Mouse (Mus musculus) forebrain, postnatal 0 days (tissue): ENCODE results near the gene Mesp2. TPM values are rescaled to one million over a fixed set of nuclear protein-coding genes. Genes with fewer than 3 reads are reported as not detected.
A peak's percentile ranks its signal among the peaks of the same experiment; 100 is the strongest.
"Not testable (repeated sequence)": the region's sequence is repeated elsewhere in the genome, so short reads cannot be mapped to it uniquely, and the experiment has no call there.

Source experiments
- ATAC-seq: fragments of 200-750 bp; cut with Nextera tagmentation; 2 replicates; pipeline ENCODE4 v1.8.0; 2017; ENCODE audit warnings: mild to moderate bottlenecking, moderate library complexity
- DNase-seq: peaks from one replicate; pipeline ENCODE4 v3.0.0-alpha.2; 2015
- H3K27ac ChIP-seq: fragments of 300-500 bp; sonication (generic); 2 replicates; pipeline ENCODE4 v1.5.1; 2014; ENCODE audit warnings: low read depth, mild to moderate bottlenecking, antibody characterized with exemption, low read length, moderate library complexity, mixed read lengths
- H3K27me3 ChIP-seq: fragments of 300-500 bp; sonication (generic); 2 replicates; pipeline ENCODE4 v1.6.1; 2014; ENCODE audit warnings: mild to moderate bottlenecking, low read length, mixed read lengths; ENCODE audit not compliant: insufficient read depth
- H3K36me3 ChIP-seq: fragments of 300-500 bp; sonication (generic); 2 replicates; pipeline ENCODE4 v1.6.1; 2014; ENCODE audit warnings: mild to moderate bottlenecking, moderate library complexity; ENCODE audit not compliant: insufficient read depth
- H3K4me1 ChIP-seq: fragments of 300-500 bp; sonication (generic); 2 replicates; pipeline ENCODE4 v1.6.1; 2014; ENCODE audit warnings: antibody characterized with exemption; ENCODE audit not compliant: insufficient read depth
- H3K4me2 ChIP-seq: fragments of 300-500 bp; sonication (generic); 2 replicates; pipeline ENCODE4 v1.6.1; 2014; ENCODE audit warnings: low read depth, mild to moderate bottlenecking, moderate library complexity
- H3K4me3 ChIP-seq: fragments of 300-500 bp; sonication (generic); 2 replicates; pipeline ENCODE4 v1.5.1; 2014; ENCODE audit warnings: low read depth, low read length, mixed read lengths
- H3K9ac ChIP-seq: fragments of 300-500 bp; sonication (generic); 2 replicates; pipeline ENCODE4 v1.6.1; 2014; ENCODE audit warnings: mild to moderate bottlenecking
- H3K9me3 ChIP-seq: fragments of 300-500 bp; sonication (generic); 2 replicates; pipeline ENCODE4 v1.6.1; 2016; ENCODE audit warnings: low read length
- CTCF ChIP-seq: sonication (generic); IDR thresholded peaks from 2 replicates; pipeline ENCODE4 v1.5.1; 2016; ENCODE audit warnings: antibody characterized with exemption, control low read depth, low read depth
- WGBS: fragments of 180-500 bp; shearing (Covaris S2); extraction: QIAGEN DNeasy Blood & Tissue Kit; methylation state at CpG from one replicate; pipeline ENCODE4 v1.1.7; 2014; 5-methylcytosine and 5-hydroxymethylcytosine counted together
- polyA plus RNA-seq: library from polyadenylated mRNA; unstranded; fragments of >200 nt; fragmentation: Nextera tagmentation; extraction: Ambion mirVana; gene quantifications from 2 replicates; pipeline ENCODE4 v1.2.1, GENCODE M21; 2015
- total RNA-seq: library from RNA; depleted of rRNA; stranded (reverse); fragments of >200 nt; gene quantifications from 2 replicates; pipeline ENCODE4 v1.2.3, GENCODE M21; 2014

Gene Mesp2
- total and polyA plus RNA-seq, 2 experiments from 2014 or later, result 1.00 to 2.1 TPM

DNA sequence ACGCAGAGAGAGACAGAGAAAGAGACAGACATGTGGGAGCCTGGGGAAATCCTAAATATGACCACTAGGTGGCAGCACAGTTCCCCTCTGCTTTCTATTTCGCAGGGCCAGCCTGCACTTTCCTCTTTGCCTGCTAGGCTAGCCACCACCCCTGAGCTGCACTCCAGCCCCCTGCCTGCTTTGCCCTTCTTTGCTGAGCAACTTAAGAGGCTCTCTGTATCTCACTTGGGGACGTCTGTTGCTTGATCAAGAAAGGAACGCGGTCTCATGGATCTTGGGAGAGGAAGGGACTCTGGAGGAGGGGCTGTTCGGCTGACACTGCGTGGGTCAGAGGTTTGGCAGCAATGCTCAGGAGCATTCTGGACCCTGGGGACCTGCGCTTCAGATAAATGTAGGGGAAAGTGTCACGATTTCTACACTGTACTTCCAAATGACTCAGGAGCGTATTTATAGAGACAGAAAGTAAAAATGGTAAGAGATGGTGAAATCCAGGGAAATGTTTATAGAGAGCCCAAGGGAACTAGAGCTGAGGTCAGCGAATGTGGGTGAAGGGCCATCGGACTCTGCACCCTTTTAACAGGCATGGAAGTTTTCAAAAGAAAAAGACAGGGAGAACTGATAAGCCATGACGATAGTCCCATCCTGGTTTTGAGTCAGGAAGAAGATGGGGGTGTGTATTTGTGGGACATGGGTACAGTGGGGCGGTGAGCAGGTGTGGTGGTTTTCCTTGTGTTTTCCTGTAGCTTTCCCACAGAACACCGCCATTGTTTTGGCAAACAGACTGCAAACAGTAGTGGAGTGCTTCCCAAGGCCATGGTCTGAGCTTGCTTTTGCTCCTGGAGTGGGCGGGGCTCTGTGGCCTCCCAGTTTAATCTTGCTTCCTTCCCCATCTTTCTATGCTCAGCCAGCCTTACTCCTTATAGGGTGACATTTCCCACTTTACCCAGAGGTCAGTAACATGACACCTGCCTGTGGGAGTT lies 29.6 kb upstream of the Mesp2 start:
- peak; percentile 84 for DNase-seq
- no peak overlapping the region for H3K4me3 ChIP-seq
- 0 out of 2 replicates have a peak overlapping the region, but pooled peaks have one; percentile 31 for H3K9ac ChIP-seq
- H3K4me2 ChIP-seq, result peak overlapping the region; percentile 38
- H3K36me3 ChIP-seq, result no peaks in the 10 kb centered on the region
- no peaks in the 10 kb centered on the region for H3K27me3 ChIP-seq
- peak; percentile 83 for ATAC-seq
- H3K27ac ChIP-seq, result no peak overlapping the region
- no peaks in the 10 kb centered on the region for H3K9me3 ChIP-seq
- WGBS, result 36% methylated on average over 16 of the region's 16 CpGs
- TF ChIP-seq CTCF, result peak; percentile 91
- no peaks in the 10 kb centered on the region for H3K4me1 ChIP-seq

DNA sequence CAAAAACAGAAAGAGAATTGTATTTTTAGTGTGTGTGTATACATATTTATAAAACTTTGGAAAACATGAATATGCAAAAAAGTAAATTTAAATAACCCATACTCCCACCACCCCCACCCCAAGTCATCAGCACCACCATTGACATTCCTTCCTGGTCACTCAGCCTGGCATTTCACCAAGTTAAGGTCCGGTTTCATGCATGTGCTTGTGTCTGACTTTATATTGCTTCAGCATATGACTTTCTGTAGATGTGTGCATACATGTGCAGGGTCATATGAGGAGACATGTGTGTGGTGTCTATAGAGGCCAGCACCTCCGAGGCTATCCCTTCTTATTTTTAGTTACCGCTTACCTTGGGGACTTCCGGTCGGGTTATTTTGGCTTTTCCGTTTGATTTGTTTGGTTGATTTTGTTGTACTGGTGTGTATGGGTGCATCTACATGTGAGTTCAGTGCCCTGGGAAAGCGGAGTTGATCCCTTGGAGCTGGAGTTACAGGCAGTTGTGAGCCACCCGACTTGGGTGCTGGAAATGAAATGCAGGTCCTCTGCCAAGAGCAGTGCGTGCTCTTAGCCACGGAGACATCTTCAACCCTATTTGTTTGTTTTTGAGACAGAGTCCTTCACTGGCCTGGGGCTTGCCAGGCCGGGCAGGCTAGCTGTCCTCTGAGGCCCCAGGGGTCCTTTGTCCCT lies 28.6 kb upstream of the Mesp2 start:
- Histone ChIP-seq H3K4me1 (no peaks in the 10 kb centered on the region), H3K9me3 (no peaks in the 10 kb centered on the region), H3K4me2 (no peak overlapping the region), H3K9ac (no peak overlapping the region), H3K36me3 (no peaks in the 10 kb centered on the region), H3K27me3 (no peaks in the 10 kb centered on the region), H3K27ac (no peak overlapping the region), H3K4me3 (no peak overlapping the region)
- 78% methylated on average over 11 of the region's 11 CpGs for WGBS
- no peak for DNase-seq
- no peak for TF ChIP-seq CTCF
- ATAC-seq, result no peak

DNA sequence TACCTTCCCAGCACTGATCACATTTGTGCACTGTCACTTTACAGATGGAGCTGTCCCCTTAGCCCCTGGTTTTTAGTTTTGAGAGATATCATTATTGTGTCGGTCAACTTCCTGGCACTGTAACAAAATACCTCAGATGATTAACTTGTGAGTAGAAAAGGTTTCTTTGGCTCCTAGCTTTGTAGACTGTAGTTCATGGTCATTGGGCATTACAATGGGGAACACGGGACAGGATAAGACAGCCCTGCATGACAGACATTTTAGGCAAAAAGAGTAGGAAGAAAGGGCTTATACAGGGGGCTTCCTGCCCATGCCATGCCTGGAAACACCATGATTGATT lies 28.0 kb upstream of the Mesp2 start:
- WGBS, result 84% methylated on average over 2 of the region's 2 CpGs
- DNase-seq (no peak), ATAC-seq (no peak)
- Histone ChIP-seq H3K4me2 (no peak overlapping the region), H3K27me3 (no peaks in the 10 kb centered on the region; the same call in 1 of the 2 replicates), H3K4me3 (no peak overlapping the region), H3K27ac (no peak overlapping the region), H3K9me3 (no peaks in the 10 kb centered on the region), H3K4me1 (no peaks in the 10 kb centered on the region), H3K36me3 (no peaks in the 10 kb centered on the region), H3K9ac (no peak overlapping the region)
- TF ChIP-seq CTCF, result no peak

DNA sequence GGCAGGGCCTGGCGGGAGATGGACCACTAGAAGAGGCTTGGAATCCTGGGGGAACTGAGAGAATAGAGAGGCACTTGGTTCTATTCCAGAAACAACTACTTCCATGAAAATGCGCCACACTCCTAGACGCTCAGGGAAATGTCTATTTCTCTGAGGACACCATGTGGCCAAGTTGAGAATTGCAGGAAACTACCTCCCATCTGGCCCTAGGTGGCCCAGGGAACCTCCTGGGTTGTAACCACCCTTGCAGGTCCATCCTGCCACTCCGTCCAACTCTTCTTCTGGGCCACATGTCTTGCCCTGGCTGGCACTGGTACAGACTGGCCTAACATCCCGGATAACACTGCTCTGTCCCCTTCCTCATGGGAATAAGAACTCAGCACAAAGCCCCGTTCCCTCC lies 24.2 kb upstream of the Mesp2 start:
- ATAC-seq (peak; percentile 42), DNase-seq (peak; percentile 76)
- Histone ChIP-seq H3K27me3 (peaks cover under 1% of the 10 kb centered on the region; the same call in 1 of the 2 replicates), H3K9ac (no peak overlapping the region), H3K9me3 (no peaks in the 10 kb centered on the region), H3K36me3 (no peaks in the 10 kb centered on the region), H3K4me2 (no peak overlapping the region), H3K27ac (no peak overlapping the region), H3K4me3 (no peak overlapping the region), H3K4me1 (no peaks in the 10 kb centered on the region)
- TF ChIP-seq CTCF, result peak; percentile 75
- WGBS, result 21% methylated on average over 6 of the region's 6 CpGs

DNA sequence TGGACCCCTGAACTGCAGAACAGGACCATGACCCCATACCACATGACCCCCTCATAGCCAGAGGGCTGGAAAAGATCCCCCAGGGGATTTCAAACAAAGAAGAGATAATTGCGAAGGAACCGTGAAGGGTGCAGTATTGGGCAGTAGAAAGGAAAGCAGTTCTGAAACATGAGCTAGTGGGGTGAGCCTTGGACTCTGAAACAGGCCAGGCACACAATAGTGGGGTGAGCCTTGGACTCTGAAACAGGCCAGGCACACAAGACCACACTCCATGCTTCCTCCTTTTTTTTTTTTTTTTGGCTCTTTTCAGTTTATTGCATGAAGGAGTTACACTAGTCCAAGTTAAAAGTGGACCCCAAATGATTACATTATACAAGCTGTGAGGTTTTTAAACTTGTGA lies 20.7 kb upstream of the Mesp2 start:
- H3K27me3 ChIP-seq, result peaks cover 19% of the 10 kb centered on the region
- not testable (repeated sequence) for H3K36me3 ChIP-seq, H3K4me3 ChIP-seq, DNase-seq, H3K9ac ChIP-seq, H3K4me2 ChIP-seq, H3K9me3 ChIP-seq, H3K27ac ChIP-seq, ATAC-seq, H3K4me1 ChIP-seq
- WGBS, result 36% methylated on average over 2 of the region's 2 CpGs

DNA sequence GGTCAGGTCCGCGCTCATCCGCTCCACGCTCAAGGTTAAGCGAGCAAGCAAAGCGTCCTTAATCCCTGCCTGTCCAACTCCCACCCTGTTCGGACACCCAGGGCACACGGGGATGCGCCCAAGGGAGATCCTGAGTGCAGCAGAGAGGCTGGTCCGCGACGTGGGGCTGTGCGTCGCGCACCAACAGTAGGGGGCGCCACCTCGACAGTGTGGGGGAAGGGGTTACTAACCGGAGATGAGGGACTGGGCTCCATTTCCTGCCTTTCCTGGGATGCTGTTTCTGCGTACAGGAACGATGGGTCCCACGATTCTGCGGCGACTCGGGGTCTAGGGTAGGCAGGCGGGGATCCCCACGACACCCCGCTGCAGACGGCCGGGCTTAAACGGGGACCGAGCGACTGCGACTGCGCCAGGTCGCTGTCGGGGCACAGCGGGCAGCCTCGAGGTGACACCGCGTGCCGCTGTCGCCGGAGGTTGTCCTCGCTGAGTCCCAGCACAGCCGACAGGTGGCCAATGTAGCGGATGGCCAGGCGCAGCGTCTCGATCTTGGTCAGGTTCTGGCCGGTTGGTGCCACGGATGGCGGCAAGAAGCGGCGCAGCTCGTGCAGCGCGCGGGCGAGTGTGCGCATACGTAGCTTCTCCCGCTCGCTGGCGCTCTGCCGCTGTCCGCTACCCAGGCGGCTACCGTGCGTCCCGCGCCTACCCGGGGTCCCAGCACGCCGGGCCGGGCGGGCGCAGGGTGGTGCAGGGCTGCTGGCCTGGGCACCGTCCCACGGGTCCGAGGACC lies 17.7 kb upstream of the Mesp2 start:
- Histone ChIP-seq H3K27ac (no peak overlapping the region), H3K9me3 (no peaks in the 10 kb centered on the region), H3K9ac (peak overlapping the region; percentile 57), H3K4me2 (peak overlapping the region; percentile 76), H3K4me3 (peak overlapping the region; percentile 48), H3K36me3 (no peaks in the 10 kb centered on the region), H3K27me3 (peaks cover 19% of the 10 kb centered on the region), H3K4me1 (no peaks in the 10 kb centered on the region)
- under 1% methylated on average over 80 of the region's 80 CpGs for WGBS
- peak; percentile 69 for DNase-seq
- peak; percentile 75 for TF ChIP-seq CTCF
- ATAC-seq, result peak; percentile 74
